Mouse (Mus musculus) olfactory bulb, adult 2 months (tissue): ENCODE measurements around the gene Slc25a23. TPM values are rescaled to one million over a fixed set of nuclear protein-coding genes. Genes with fewer than 3 reads are reported as not detected.
A peak's percentile ranks its signal among the peaks of the same experiment; 100 is the strongest.

Experiments
- H3K27ac ChIP-seq: fragments of 200-500 bp; 2 replicates; pipeline ENCODE4 v1.5.1; 2012; ENCODE audit warnings: low read depth, low read length; ENCODE audit not compliant: insufficient read depth
- H3K4me1 ChIP-seq: fragments of 200-500 bp; 2 replicates; pipeline ENCODE4 v1.6.1; 2012; ENCODE audit warnings: low read length; ENCODE audit not compliant: control insufficient read depth, insufficient read depth
- H3K4me3 ChIP-seq: fragments of 200-500 bp; 2 replicates; pipeline ENCODE4 v1.5.1; 2012; ENCODE audit warnings: mild to moderate bottlenecking, low read depth, low read length, moderate library complexity; ENCODE audit not compliant: insufficient read depth
- CTCF ChIP-seq: fragments of 200-500 bp; IDR thresholded peaks from 2 replicates; pipeline ENCODE4 v1.5.1; 2012; ENCODE audit warnings: low read depth, mild to moderate bottlenecking, low read length, moderate library complexity; ENCODE audit not compliant: insufficient read depth
- POLR2A ChIP-seq: fragments of 200-500 bp; IDR thresholded peaks from 2 replicates; pipeline ENCODE4 v1.6.1; 2012; ENCODE audit warnings: mild to moderate bottlenecking, low read depth, low read length, moderate library complexity; ENCODE audit not compliant: insufficient read depth
- WGBS: fragments of 180-500 bp; shearing (Covaris S2); methylation state at CpG from one replicate; pipeline ENCODE4 v1.1.7; 2018; 5-methylcytosine and 5-hydroxymethylcytosine counted together
- polyA plus RNA-seq: library from polyadenylated mRNA; stranded (reverse); fragments of >200 nt; gene quantifications from 2 replicates; pipeline ENCODE4 v1.2.4, GENCODE M21; 2012; ENCODE audit warnings: low replicate concordance; ENCODE audit not compliant: missing spikeins, insufficient read depth, insufficient read length

Gene Slc25a23
- polyA plus RNA-seq, 1 experiment = 526 TPM

- Histone ChIP-seq H3K4me1 (peaks cover 3% of the 10 kb centered on the region; the same call in 1 of the 2 replicates), H3K27ac (no peak overlapping the region), H3K4me3 (no peak overlapping the region)
- 14% methylated on average over 10 of the region's 10 CpGs for WGBS
- TF ChIP-seq CTCF (no peak), POLR2A (no peak)
These were observed 40.1 kb upstream of the Slc25a23 start for GRCm38 (mm10) chr17:57099629-57100325.

GRCm38 (mm10) chr17:57098321-57098720, 38.7 kb upstream of the Slc25a23 start:
- Histone ChIP-seq H3K27ac (no peak overlapping the region), H3K4me3 (no peak overlapping the region), H3K4me1 (peaks cover 3% of the 10 kb centered on the region; the same call in 1 of the 2 replicates)
- 84% methylated on average over 5 of the region's 5 CpGs for WGBS
- TF ChIP-seq POLR2A (no peak), CTCF (no peak)

GRCm38 (mm10) chr17:57096623-57096920, 36.9 kb upstream of the Slc25a23 start:
- peaks cover 3% of the 10 kb centered on the region; the same call in 1 of the 2 replicates for H3K4me1 ChIP-seq
- H3K4me3 ChIP-seq = peak overlapping the region; percentile 17
- WGBS = 1% methylated on average over 11 of the region's 11 CpGs
- TF ChIP-seq CTCF (peak; percentile 94), POLR2A (no peak)
- no peak overlapping the region for H3K27ac ChIP-seq

- TF ChIP-seq POLR2A = no peak
- 1% methylated on average over 19 of the region's 19 CpGs for WGBS
- Histone ChIP-seq H3K27ac (no peak overlapping the region), H3K4me1 (peaks cover 3% of the 10 kb centered on the region; the same call in 1 of the 2 replicates), H3K4me3 (peak overlapping the region; percentile 17)
These were observed 36.4 kb upstream of the Slc25a23 start for GRCm38 (mm10) chr17:57095855-57096622.

- TF ChIP-seq CTCF = no peak
- TF ChIP-seq POLR2A = no peak
- Histone ChIP-seq H3K27ac (no peak overlapping the region), H3K4me3 (no peak overlapping the region), H3K4me1 (peaks cover 3% of the 10 kb centered on the region; the same call in 1 of the 2 replicates)
- 90% methylated on average over 3 of the region's 3 CpGs for WGBS
These were observed 34.6 kb upstream of the Slc25a23 start for GRCm38 (mm10) chr17:57094222-57094621.

GRCm38 (mm10) chr17:57087049-57087832, 27.6 kb upstream of the Slc25a23 start, which contains the start of gene Tubb4a:
Gene Tubb4a, minus strand, starts transcription at chr17:57087782.
- H3K4me3 ChIP-seq = peak within 1 kb of the TSS; percentile 66
- 2% methylated on average over 31 of the region's 31 CpGs for WGBS
- peaks cover 15% of the 10 kb centered on the region for H3K4me1 ChIP-seq
- TF ChIP-seq CTCF = no peak
- peak; percentile 93 for TF ChIP-seq POLR2A
- H3K27ac ChIP-seq = peak within 1 kb of the TSS; percentile 75

- H3K4me1 ChIP-seq = peaks cover 15% of the 10 kb centered on the region
- no peak for TF ChIP-seq CTCF
- no peak for TF ChIP-seq POLR2A
- 88% methylated on average over 11 of the region's 11 CpGs for WGBS
- no peak overlapping the region for H3K27ac ChIP-seq
- no peak overlapping the region for H3K4me3 ChIP-seq
These were observed 26.5 kb upstream of the Slc25a23 start for GRCm38 (mm10) chr17:57085970-57086757.

GRCm38 (mm10) chr17:57082481-57082880, 22.8 kb upstream of the Slc25a23 start:
- Histone ChIP-seq H3K4me3 (no peak overlapping the region), H3K27ac (no peak overlapping the region), H3K4me1 (peaks cover 15% of the 10 kb centered on the region)
- WGBS = 65% methylated on average over 5 of the region's 5 CpGs
- TF ChIP-seq CTCF (no peak), POLR2A (no peak)
